Mouse (Mus musculus): ENCODE data around the gene Slc13a2.

Gene Slc13a2

GRCm38 (mm10) chr11:78422055-78422819 is at the start of gene Slc13a2:
TSS of gene Slc13a2 (minus strand) at chr11:78422217.
- DNase-seq (ENCODE audit: low read depth, low spot score) = no peak

DNA sequence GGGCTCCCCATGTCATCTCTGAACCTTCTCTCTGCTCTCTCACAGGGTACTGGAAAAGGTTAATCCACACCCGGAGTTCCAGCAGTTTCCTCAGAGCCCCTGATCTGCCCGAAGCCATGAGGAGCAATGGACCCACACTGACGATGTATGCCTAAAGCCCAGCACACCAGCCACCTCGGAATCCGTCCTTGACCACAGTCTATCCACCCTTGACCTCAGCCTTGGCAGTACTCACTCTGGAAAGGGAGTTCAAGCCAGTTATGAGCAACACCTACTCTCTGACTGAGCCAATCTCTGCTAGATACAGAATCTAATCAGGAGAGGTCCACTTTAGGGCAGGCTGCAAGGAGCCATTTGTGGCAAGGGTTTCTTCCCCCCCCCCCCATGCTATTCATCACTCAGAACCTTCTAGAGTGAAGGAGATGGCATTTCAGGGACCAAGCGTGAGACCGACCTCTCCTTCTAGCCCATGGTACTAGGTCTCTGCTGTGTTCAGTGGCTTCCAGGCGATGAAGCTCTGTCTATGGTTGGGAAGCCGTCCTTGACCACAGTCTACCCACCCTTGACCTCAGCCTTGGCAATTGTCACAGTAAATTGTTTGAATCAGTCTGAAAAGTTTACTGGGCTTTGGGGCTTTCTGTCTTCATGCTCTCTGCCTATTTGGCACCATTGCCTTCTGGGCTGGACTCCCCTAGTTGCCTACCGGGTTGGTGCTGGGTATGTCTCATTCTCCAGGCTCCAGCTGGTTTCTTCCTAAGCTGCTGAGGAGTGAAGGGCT is 49.5 kb upstream of the Slc13a2 start:
- DNase-seq (ENCODE audit: low read depth, low spot score) = no peak

- DNase-seq (ENCODE audit: low read depth, low spot score) = no peak
Measured at GRCm38 (mm10) chr11:78467932-78468331, 45.9 kb upstream of the Slc13a2 start.

GRCm38 (mm10) chr11:78467515-78467914 is 45.5 kb upstream of the Slc13a2 start:
- DNase-seq (ENCODE audit: low read depth, low spot score) = no peak

DNA sequence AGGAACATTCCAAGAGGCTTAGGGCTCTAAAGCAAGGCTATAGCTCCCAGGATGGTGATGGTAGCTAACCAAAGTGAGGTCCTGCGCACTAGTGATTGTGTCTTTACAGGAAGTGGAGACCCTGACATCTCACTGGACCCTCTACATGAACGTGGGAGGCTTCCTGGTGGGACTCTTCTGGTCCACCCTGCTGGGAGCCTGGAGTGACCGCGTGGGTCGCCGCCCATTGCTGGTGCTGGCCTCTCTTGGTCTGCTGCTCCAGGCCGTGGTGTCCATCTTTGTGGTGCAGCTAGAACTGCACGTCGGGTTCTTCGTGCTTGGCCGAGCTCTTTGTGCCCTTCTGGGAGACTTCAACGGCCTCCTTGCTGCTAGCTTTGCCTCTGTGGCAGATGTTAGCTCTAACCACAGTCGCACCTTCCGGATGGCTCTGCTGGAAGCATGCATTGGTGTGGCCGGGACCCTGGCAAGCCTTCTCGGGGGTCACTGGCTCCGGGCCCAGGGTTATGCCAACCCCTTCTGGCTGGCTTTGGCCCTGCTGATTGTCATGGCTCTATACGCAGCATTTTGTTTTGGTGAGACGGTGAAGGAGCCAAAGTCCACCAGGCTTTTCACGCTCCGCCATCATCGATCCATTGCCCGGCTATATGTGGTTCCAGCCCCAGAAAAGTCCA is 44.4 kb upstream of the Slc13a2 start:
- no peak for DNase-seq (ENCODE audit: low read depth, low spot score)

DNA sequence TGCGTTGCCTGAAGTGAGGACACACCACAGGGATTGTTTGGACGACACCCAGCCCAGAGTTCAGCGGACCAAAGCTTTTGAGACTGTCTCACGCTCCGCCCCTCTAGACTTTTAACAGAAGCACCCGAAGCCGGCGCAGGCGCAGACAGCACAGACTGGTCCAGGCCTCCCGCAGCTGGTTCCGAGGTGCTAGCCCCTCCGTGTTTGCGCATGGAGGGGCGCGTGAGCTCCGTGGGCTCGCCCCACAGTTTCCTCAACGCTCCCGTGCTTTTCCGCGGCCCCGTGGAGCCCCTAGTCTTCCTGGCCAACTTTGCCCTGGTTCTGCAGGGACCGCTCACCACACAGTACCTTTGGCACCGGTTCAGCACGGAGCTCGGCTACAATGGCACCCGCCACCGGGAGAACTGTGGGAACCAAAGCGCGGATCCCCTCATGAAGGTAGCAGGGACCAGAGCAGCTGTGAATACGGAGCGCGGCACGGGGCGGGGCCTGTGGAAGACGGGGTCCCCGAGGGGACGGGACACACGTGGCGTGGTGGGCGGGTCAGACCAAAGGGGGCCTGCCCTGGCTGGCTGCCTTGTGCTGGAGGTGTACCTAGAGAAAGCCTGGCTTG is 43.7 kb upstream of the Slc13a2 start, which contains the start of gene Slc46a1:
Gene Slc46a1 (plus strand): TSS at position 130 of the 613 bp plus-strand sequence.
- DNase-seq (ENCODE audit: low read depth, low spot score) = peak; percentile 86

GRCm38 (mm10) chr11:78465116-78465515 is 43.1 kb upstream of the Slc13a2 start:
- DNase-seq (ENCODE audit: low read depth, low spot score) = no peak

DNA sequence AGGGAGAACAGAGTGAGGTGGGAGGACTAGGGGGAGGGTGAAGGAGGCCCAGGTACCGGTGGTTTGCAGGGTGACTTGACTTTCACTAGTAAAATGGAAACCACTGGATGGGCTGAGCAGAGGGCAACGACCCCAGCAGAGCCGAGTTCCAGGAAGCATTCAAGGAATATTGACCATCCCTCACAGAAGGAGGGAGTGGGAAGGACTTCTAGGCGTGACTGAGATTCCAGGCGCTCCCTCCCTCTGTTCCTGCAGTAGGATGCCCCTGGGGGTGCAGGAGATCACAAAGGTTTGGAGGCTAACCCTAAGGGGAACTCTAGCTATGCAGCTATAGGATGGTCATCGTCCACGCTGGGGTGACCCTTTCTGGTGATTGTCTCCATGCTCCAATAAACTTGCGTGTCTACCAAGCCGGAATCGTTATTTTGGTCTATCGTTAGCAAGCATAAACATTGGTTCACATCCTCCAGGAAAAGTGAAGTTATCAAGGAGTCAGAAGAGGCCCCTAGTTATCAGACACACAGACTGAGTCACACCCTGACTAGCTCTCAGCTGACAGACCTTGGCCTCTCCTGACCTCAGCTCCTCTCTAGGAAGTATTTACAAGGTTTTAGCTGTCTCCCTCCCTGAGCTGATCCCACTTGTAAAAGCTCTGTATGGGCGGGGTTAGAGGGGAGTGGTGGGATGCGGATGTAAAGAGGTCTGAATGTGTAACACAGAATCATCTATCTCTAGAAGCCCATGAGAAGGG is 41.4 kb upstream of the Slc13a2 start:
- DNase-seq (ENCODE audit: low read depth, low spot score) = no peak

DNA sequence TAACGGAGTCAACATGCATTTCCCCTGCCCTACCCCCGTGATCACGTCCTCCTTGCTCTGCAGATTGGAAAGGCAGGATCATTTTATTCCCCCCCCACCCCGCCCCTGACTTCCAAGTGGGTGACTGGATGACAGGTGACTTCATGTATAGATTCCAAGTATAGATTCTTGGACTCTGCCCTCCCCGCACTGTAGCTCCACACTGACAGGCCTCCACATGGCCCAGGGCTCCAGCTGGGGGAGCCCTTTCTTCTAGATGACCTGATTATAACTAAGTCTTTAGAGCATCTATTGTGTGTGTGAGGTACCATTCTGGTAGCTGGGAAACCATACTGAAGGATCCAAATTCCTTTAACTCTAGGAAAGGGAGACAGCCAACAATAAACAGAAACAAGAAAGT is 40.7 kb upstream of the Slc13a2 start:
- no peak for DNase-seq (ENCODE audit: low read depth, low spot score)

- DNase-seq (ENCODE audit: low read depth, low spot score) = peak; percentile 38
Measured at GRCm38 (mm10) chr11:78461894-78462293, 39.9 kb upstream of the Slc13a2 start.

DNA sequence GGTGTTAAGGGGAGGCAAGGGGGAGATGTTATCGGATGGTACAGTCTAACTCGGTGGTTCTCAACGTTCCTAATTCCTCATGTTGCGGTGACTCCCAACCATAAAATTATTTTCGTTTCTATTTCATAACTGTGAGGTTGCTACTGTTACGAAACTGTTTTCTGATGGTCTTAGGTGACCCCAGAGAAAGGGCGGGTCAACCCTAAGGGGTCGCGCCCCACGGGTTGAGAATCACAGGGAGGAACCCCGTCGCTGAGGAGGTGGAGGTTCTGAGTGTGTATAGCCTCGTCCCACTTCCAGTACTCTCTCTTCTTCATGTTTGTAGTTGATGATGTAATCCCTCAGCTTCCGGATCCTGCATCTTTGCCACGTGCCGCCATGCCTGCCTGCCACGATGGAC is 36.7 kb upstream of the Slc13a2 start:
- no peak for DNase-seq (ENCODE audit: low read depth, low spot score)

- DNase-seq (ENCODE audit: low read depth, low spot score) = peak; percentile 69
Measured at GRCm38 (mm10) chr11:78455308-78455707, 33.3 kb upstream of the Slc13a2 start.

GRCm38 (mm10) chr11:78454276-78454675 is 32.3 kb upstream of the Slc13a2 start:
- DNase-seq (ENCODE audit: low read depth, low spot score) = peak; percentile 82

GRCm38 (mm10) chr11:78453675-78454074 is 31.7 kb upstream of the Slc13a2 start:
- DNase-seq (ENCODE audit: low read depth, low spot score) = peak; percentile 79

GRCm38 (mm10) chr11:78450337-78450736 is 28.3 kb upstream of the Slc13a2 start:
- DNase-seq (ENCODE audit: low read depth, low spot score) = no peak

DNA sequence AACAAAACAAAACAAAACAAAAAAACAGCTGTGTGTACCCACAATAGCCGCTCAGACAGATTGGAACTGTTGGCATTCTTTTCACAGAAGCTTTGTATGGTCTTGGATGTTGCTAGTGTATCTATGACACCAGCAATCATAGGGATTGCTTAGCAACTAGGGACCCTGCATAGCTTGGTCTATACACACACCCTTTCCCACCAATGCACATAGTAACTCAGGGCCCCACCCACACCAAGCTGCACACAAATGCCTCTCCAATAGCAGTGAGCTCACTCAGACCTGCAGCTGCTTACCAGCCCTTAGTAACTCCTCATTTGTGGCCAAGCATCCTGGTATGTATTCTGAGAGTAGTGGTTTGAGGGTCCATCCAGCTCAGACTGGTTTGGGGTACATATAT is 26.2 kb upstream of the Slc13a2 start:
- DNase-seq (ENCODE audit: low read depth, low spot score) = no peak

DNA sequence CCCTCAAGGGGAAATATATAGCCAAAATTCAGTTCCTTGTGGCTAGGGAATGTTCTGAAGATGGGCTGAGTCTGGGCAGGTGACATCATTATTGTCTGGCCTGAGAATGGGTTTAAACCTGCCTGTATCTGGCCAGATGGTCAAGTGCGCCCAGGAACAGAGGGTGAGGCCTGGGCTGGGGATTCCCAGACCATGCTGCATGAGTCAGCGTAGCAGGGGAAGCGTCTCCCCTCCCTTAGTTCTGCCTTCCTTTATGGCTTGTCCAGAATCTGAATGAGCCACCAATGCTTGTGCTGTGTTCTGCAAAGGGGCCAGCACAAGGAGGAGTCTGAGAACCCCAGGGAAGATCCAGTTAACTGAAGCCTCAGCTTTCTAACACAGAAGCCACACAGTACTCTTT is 25.2 kb upstream of the Slc13a2 start:
- DNase-seq (ENCODE audit: low read depth, low spot score) = peak; percentile 63

- DNase-seq (ENCODE audit: low read depth, low spot score) = no peak
Measured at GRCm38 (mm10) chr11:78443115-78443514, 21.1 kb upstream of the Slc13a2 start.

DNA sequence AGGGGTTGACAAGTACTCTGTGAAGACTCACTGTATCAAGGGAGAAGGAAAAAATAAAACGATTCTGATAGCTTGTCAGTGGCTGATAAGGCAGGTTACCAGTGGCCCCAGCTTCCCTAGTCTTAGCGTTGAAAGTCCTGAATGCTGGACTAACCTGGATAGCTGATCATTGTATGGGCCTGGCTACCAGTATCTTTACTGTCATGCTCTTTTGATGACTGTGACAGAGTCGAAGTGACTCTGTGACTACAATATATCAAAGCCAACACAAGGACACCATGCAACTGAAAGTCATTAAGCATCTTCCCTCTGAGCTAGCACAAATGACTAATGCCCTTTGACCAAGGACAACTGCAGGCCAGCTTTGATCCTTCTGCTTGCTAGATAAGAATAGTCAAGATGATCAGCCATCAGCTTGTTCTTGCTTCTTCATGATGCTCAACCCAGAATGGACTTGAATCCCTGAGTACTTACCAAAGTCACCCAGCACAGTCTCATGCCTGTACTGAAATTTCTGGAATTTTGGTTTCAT is 16.4 kb upstream of the Slc13a2 start:
- DNase-seq (ENCODE audit: low read depth, low spot score) = no peak

GRCm38 (mm10) chr11:78437182-78437581 is 15.2 kb upstream of the Slc13a2 start:
- no peak for DNase-seq (ENCODE audit: low read depth, low spot score)
